Mouse (Mus musculus): Measurements from ENCODE around the gene Clec2d. TPM values are rescaled to one million over a fixed set of nuclear protein-coding genes. Genes with fewer than 3 reads are reported as not detected.
A peak's percentile ranks its signal among the peaks of the same experiment; 100 is the strongest.

Gene Clec2d
- 1.1 and 1.4 TPM in 2 replicates for polyA plus RNA-seq (2015; fragmentation: Nextera tagmentation; extraction: Ambion mirVana)

DNA sequence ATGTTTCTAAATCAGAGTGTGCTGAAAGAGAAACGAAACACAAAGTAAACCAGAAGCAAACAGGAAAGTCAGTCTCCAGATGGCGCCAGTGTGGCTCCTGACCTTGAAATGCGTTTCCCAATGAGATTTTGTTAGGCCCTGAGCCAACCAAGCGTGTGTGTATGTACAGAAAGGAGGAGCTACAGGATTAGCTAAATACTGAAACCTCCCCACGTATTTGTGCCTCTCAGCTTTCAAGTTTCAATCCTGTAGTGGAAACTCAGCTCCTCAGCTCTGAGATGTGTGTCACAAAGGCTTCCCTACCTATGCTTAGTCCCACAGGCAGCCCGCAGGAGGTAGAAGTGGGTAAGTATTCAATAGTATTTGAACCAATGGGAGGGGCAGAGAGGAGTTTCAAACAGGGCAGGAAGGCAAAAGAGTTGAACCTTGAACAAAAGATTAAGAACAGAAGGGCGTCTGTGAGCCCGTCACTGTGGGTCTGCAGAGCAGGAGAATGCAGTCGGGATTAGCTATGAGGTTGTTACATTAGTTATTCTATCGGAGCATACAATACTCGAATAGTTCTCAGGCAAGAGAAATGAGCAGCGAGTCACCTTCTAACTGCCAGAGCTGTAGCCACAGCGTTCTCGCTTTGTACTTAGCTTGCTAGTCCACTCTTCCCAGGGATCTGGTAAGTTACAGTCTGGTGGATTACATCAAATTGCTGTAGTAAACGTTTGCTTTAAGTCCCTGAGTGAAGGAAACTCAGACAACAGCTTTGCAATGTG lies at the start of gene Clec2d:
TSS of gene Clec2d (plus strand) at position 213 of the 767 bp plus-strand sequence.
- Histone ChIP-seq H3K27me3 (replicated peaks; ENCODE audit: control insufficient read depth, insufficient read depth, low read length) (no peaks in the 10 kb centered on the region), H3K9ac (ENCODE audit: low read depth, low read length) (peak within 1 kb of the TSS; percentile 72), H3K36me3 (ENCODE audit: control insufficient read depth, insufficient read depth) (peaks cover 20% of the 10 kb centered on the region), H3K9me3 (ENCODE audit: control insufficient read depth) (no peaks in the 10 kb centered on the region), H3K4me3 (ENCODE audit: low read depth, low read length) (peak within 1 kb of the TSS; percentile 67), H3K4me1 (replicated peaks; ENCODE audit: control insufficient read depth, insufficient read depth, low read length) (peaks cover 7% of the 10 kb centered on the region; the same call in 1 of the 2 replicates), H3K4me2 (replicated peaks; ENCODE audit: low read depth) (peak within 1 kb of the TSS; percentile 70), H3K27ac (ENCODE audit: low read depth, low read length) (peak within 1 kb of the TSS; percentile 95)
- ATAC-seq: peak; percentile 90
- TF ChIP-seq CTCF (IDR thresholded peaks at IDR 0.05; ENCODE audit: low read depth): peak; percentile 86
- 1% methylated on average over 15 of the region's 15 CpGs for WGBS

- Histone ChIP-seq H3K9me3 (ENCODE audit: control insufficient read depth) (no peaks in the 10 kb centered on the region), H3K9ac (ENCODE audit: low read depth, low read length) (no peak overlapping the region), H3K4me3 (ENCODE audit: low read depth, low read length) (no peak overlapping the region), H3K27ac (ENCODE audit: low read depth, low read length) (no peak overlapping the region), H3K4me2 (replicated peaks; ENCODE audit: low read depth) (no peak overlapping the region), H3K4me1 (replicated peaks; ENCODE audit: control insufficient read depth, insufficient read depth, low read length) (no peaks in the 10 kb centered on the region), H3K36me3 (ENCODE audit: control insufficient read depth, insufficient read depth) (no peaks in the 10 kb centered on the region), H3K27me3 (replicated peaks; ENCODE audit: control insufficient read depth, insufficient read depth, low read length) (no peaks in the 10 kb centered on the region)
- 82% methylated on average over 4 of the region's 4 CpGs for WGBS
- TF ChIP-seq CTCF (IDR thresholded peaks at IDR 0.05; ENCODE audit: low read depth): no peak
- no peak for ATAC-seq
Observed at GRCm38 (mm10) chr6:129132604-129133341, 47.6 kb upstream of the Clec2d start.

DNA sequence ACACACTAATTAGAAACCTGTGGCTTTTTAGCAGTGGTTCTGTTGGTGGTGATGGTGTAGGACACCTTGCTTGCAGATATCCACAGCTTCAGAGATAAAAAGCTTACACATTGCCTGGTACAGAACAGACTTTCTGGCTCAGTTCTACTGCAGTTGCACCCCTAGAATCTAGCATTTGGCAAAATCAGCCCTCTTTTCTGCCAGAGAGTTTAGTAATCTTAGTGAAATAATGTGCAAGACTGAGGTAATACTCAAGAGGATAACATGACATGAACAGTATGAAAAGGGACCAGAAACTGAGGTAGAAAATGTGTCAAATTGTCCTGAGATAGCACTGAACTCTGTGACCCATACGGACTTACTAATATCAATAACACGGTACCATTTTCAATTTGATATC lies 33.6 kb upstream of the Clec2d start:
- TF ChIP-seq CTCF (IDR thresholded peaks at IDR 0.05; ENCODE audit: low read depth): no peak
- Histone ChIP-seq H3K9ac (ENCODE audit: low read depth, low read length) (no peak overlapping the region), H3K27ac (ENCODE audit: low read depth, low read length) (no peak overlapping the region), H3K4me1 (replicated peaks; ENCODE audit: control insufficient read depth, insufficient read depth, low read length) (no peaks in the 10 kb centered on the region), H3K9me3 (ENCODE audit: control insufficient read depth) (no peaks in the 10 kb centered on the region), H3K4me3 (ENCODE audit: low read depth, low read length) (no peak overlapping the region), H3K36me3 (ENCODE audit: control insufficient read depth, insufficient read depth) (no peaks in the 10 kb centered on the region), H3K27me3 (replicated peaks; ENCODE audit: control insufficient read depth, insufficient read depth, low read length) (no peaks in the 10 kb centered on the region), H3K4me2 (replicated peaks; ENCODE audit: low read depth) (no peak overlapping the region)
- no peak for ATAC-seq
- over 99% methylated on average over 2 of the region's 2 CpGs for WGBS

DNA sequence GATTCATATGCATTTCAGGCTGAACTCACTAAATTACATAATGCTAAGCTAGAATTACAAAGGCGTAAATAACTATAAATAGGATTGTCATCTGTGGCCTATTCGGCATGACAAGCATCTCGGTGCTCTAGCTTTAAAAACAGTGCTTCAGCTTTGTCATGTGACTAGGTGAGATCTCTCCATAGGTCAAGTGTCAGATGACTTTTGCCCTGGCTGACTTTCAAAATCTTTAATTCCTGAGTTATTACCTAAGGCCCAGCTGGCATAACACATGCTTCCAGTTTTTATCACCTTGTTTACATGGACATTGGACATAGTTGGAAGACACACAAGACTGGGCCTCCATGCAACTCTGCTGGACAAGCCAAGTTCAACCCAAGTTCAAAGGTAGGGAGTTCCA lies 20.3 kb upstream of the Clec2d start:
- peak; percentile 95 for ATAC-seq
- Histone ChIP-seq H3K4me3 (ENCODE audit: low read depth, low read length) (no peak overlapping the region), H3K4me2 (replicated peaks; ENCODE audit: low read depth) (no peak overlapping the region), H3K27me3 (replicated peaks; ENCODE audit: control insufficient read depth, insufficient read depth, low read length) (no peaks in the 10 kb centered on the region), H3K36me3 (ENCODE audit: control insufficient read depth, insufficient read depth) (no peaks in the 10 kb centered on the region), H3K27ac (ENCODE audit: low read depth, low read length) (no peak overlapping the region), H3K4me1 (replicated peaks; ENCODE audit: control insufficient read depth, insufficient read depth, low read length) (no peaks in the 10 kb centered on the region), H3K9me3 (ENCODE audit: control insufficient read depth) (no peaks in the 10 kb centered on the region), H3K9ac (ENCODE audit: low read depth, low read length) (no peak overlapping the region)
- 72% methylated on average over 3 of the region's 3 CpGs for WGBS
- no peak for TF ChIP-seq CTCF (IDR thresholded peaks at IDR 0.05; ENCODE audit: low read depth)

GRCm38 (mm10) chr6:129161136-129161535 lies 19.3 kb upstream of the Clec2d start:
- Histone ChIP-seq H3K4me2 (replicated peaks; ENCODE audit: low read depth) (no peak overlapping the region), H3K4me1 (replicated peaks; ENCODE audit: control insufficient read depth, insufficient read depth, low read length) (no peaks in the 10 kb centered on the region), H3K36me3 (ENCODE audit: control insufficient read depth, insufficient read depth) (no peaks in the 10 kb centered on the region), H3K27me3 (replicated peaks; ENCODE audit: control insufficient read depth, insufficient read depth, low read length) (no peaks in the 10 kb centered on the region), H3K9me3 (ENCODE audit: control insufficient read depth) (no peaks in the 10 kb centered on the region), H3K9ac (ENCODE audit: low read depth, low read length) (no peak overlapping the region), H3K27ac (ENCODE audit: low read depth, low read length) (no peak overlapping the region), H3K4me3 (ENCODE audit: low read depth, low read length) (no peak overlapping the region)
- WGBS: 87% methylated on average over 3 of the region's 3 CpGs
- no peak for TF ChIP-seq CTCF (IDR thresholded peaks at IDR 0.05; ENCODE audit: low read depth)
- no peak for ATAC-seq

DNA sequence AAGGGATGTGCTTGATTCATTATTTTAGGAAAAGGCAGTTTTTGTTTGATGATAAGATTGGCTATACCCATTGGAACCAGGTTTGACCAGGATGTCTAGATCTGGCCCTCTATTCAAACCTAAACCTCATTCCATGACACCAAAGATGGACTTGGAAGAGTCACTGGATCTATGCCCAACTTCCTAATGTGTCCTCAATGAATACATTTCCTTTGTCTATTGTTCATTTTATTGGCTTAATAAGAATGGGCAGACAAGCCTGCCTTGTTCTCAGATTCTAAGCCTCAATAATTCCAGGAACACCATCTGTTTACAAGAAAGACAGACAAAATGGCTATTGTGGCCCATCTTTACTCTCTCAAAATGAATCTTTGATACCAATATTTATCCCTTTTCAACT lies 18.5 kb upstream of the Clec2d start:
- no peak for TF ChIP-seq CTCF (IDR thresholded peaks at IDR 0.05; ENCODE audit: low read depth)
- no peaks in the 10 kb centered on the region for H3K4me1 ChIP-seq (replicated peaks; ENCODE audit: control insufficient read depth, insufficient read depth, low read length)
- no peak overlapping the region for H3K9ac ChIP-seq (ENCODE audit: low read depth, low read length)
- H3K4me2 ChIP-seq (replicated peaks; ENCODE audit: low read depth): no peak overlapping the region
- no peak overlapping the region for H3K4me3 ChIP-seq (ENCODE audit: low read depth, low read length)
- no peak for ATAC-seq
- H3K27ac ChIP-seq (ENCODE audit: low read depth, low read length): no peak overlapping the region
- H3K36me3 ChIP-seq (ENCODE audit: control insufficient read depth, insufficient read depth): no peaks in the 10 kb centered on the region
- no peaks in the 10 kb centered on the region for H3K9me3 ChIP-seq (ENCODE audit: control insufficient read depth)
- H3K27me3 ChIP-seq (replicated peaks; ENCODE audit: control insufficient read depth, insufficient read depth, low read length): no peaks in the 10 kb centered on the region
